Mouse (Mus musculus) thymus, postnatal 4 days (tissue): ENCODE measurements around the gene Polr2e.

ENCODE experiments used
- DNase-seq: peaks from one replicate; pipeline ENCODE4 v3.0.0; 2021

Polr2e gene

DNA sequence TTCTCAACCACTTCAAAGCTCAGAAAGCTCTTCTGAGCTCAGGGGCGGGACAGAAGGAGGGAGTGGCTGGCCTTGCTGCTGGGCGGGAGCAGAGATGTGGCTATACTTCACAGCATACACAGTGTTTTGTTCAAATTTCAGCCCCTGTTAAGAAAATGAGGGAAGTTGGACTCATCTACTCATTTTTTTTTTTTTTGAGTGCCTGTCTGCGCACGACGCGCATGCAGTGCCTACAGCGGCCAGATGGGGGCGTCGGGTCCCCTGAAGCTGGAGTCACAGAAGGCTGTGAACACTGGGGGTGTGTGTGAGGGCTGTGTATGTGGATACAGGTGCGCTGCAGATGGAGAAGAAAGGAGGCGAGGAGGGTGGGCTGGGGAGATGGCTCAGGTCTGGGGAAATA lies 52.6 kb downstream of the Polr2e start:
- DNase-seq, result peak; percentile 97

DNA sequence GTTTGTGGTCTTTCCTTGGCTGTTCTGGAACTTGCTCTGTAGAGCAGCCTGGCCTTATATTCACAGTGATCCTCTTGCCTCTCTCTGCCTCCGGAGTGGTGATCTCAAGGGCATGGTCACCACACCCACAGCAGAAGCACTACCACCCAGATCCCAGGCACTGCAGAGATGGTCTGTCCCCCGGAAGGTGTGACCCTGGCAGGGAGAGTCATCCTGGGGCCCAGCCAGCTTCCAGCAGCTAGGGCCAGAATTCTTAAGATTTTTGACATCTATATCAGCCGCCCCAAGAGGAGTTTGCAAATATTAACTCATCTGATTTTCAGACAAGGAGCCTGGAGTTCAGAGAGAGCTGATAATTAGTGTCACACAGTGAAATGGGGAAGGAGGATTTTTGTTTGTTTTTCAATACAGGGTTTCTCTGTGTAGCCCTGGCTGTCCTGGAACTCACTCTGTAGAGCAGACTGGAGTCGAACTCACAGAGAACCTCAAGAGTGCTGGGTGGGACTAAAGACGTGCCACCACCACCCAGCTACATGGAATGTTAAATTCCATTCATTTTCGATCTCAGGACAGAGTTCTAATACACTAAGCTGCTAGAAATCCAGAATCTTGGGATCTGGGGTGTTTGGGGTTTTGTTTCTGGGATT lies 53.2 kb downstream of the Polr2e start:
- DNase-seq, result no peak
